Mouse (Mus musculus) heart, postnatal 0 days (tissue): ENCODE results near the gene Cnnm2. TPM values are rescaled to one million over a fixed set of nuclear protein-coding genes. Genes with fewer than 3 reads are reported as not detected.
"Not testable (repeated sequence)": the region's sequence is repeated elsewhere in the genome, so short reads cannot be mapped to it uniquely, and the experiment has no call there.

Experiments
- ATAC-seq: fragments of 200-750 bp; cut with Nextera tagmentation; 2 replicates; pipeline ENCODE4 v1.8.0; 2017; ENCODE audit warnings: low read depth, moderate number of reproducible peaks, moderate library complexity; ENCODE audit not compliant: insufficient read depth
- DNase-seq: peaks from one replicate; pipeline ENCODE4 v3.0.0-alpha.2; 2016; ENCODE audit warnings: low spot score
- H3K27ac ChIP-seq: fragments of 300-500 bp; sonication (generic); 2 replicates; pipeline ENCODE4 v1.5.1; 2014; ENCODE audit warnings: low read depth, mild to moderate bottlenecking
- H3K27me3 ChIP-seq: fragments of 300-500 bp; sonication (generic); 2 replicates; pipeline ENCODE4 v1.6.1; 2014; ENCODE audit warnings: low read length, mixed read lengths; ENCODE audit not compliant: control insufficient read depth, insufficient read depth
- H3K36me3 ChIP-seq: fragments of 300-500 bp; sonication (generic); replicated peaks from 2 replicates; pipeline ENCODE4 v1.6.1; 2014; ENCODE audit warnings: low read length, mixed read lengths; ENCODE audit not compliant: control insufficient read depth, insufficient read depth
- H3K4me1 ChIP-seq: fragments of 300-500 bp; sonication (generic); 2 replicates; pipeline ENCODE4 v1.6.1; 2014; ENCODE audit warnings: antibody characterized with exemption; ENCODE audit not compliant: control insufficient read depth, insufficient read depth
- H3K4me2 ChIP-seq: fragments of 300-500 bp; sonication (generic); 2 replicates; pipeline ENCODE4 v1.6.1; 2014; ENCODE audit warnings: low read depth, mild to moderate bottlenecking, low read length, moderate library complexity
- H3K4me3 ChIP-seq: fragments of 300-500 bp; sonication (generic); 2 replicates; pipeline ENCODE4 v1.5.1; 2014; ENCODE audit warnings: low read depth, low read length
- H3K9ac ChIP-seq: fragments of 300-500 bp; sonication (generic); replicated peaks from 2 replicates; pipeline ENCODE4 v1.6.1; 2014; ENCODE audit warnings: low read depth, low read length, mixed read lengths
- H3K9me3 ChIP-seq: fragments of 300-500 bp; sonication (generic); replicated peaks from 2 replicates; pipeline ENCODE4 v1.6.1; 2016; ENCODE audit warnings: low read length; ENCODE audit not compliant: control insufficient read depth
- CTCF ChIP-seq: IDR thresholded peaks from 2 replicates; pipeline ENCODE4 v1.5.1; 2016; ENCODE audit warnings: antibody characterized with exemption, control low read depth, low read depth
- EP300 ChIP-seq: IDR thresholded peaks from 2 replicates; pipeline ENCODE4 v1.6.1; 2016; ENCODE audit warnings: antibody characterized with exemption, low read depth
- WGBS: fragments of 180-500 bp; shearing (Covaris S2); extraction: QIAGEN DNeasy Blood & Tissue Kit; methylation state at CpG from one replicate; pipeline ENCODE4 v1.1.7; 2014; 5-methylcytosine and 5-hydroxymethylcytosine counted together
- polyA plus RNA-seq: library from polyadenylated mRNA; unstranded; fragments of >200 nt; fragmentation: Nextera tagmentation; extraction: Ambion mirVana; gene quantifications from 2 replicates; pipeline ENCODE4 v1.2.1, GENCODE M21; 2015
- total RNA-seq: library from RNA; depleted of rRNA; stranded (reverse); fragments of >200 nt; gene quantifications from 2 replicates; pipeline ENCODE4 v1.2.3, GENCODE M21; 2014; ENCODE audit warnings: low replicate concordance

Gene Cnnm2
- total and polyA plus RNA-seq, 2 experiments from 2014 or later: 1.8 to 15.0 TPM

DNA sequence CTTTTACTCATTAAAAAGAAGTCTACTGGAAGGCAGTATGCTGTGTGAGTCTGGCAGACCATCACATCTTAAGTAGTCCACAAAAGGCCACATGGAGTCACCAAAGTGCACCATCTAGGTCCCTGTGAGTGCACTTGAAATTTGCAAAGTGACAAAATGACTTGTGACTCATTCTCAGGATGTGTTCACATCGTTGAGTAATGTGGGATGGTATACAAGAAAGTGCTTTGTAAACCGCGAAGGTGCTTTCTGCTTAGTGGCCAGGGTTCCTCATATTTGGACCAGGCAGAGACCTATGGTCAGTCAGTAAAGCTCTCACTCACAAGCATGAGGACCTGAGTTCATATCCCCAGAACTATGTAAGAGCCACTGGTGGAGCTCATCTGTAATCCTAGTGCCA lies 13.6 kb upstream of the Cnnm2 start:
- H3K4me3 ChIP-seq: no peak overlapping the region
- H3K9me3 ChIP-seq: no peaks in the 10 kb centered on the region
- DNase-seq (no peak), ATAC-seq (no peak)
- no peaks in the 10 kb centered on the region for H3K4me1 ChIP-seq
- WGBS: 78% methylated on average over 3 of the region's 3 CpGs
- no peak for TF ChIP-seq CTCF
- TF ChIP-seq EP300: no peak
- no peak overlapping the region for H3K27ac ChIP-seq
- H3K36me3 ChIP-seq: no peaks in the 10 kb centered on the region
- no peak overlapping the region for H3K4me2 ChIP-seq
- no peaks in the 10 kb centered on the region for H3K27me3 ChIP-seq
- no peak overlapping the region for H3K9ac ChIP-seq

DNA sequence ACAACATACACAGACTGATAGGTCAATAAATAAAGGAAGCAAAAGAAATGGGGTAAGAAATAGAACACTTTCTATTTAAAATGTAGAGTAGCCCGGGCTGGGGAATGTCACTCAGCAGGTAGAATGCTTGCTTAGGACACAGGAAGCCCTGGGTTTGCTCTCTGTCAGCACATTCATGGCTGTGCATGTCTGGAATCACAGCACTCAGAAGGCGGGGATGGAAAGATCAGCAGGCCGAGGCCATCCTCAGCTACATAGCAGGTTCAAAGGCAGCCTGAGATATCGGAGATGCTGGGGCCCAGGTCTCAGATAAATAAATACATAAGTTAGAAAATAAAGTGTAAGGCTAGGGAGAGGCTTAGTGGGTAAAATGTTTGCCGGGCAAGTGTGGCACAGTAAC lies 9.2 kb upstream of the Cnnm2 start:
- WGBS: 69% methylated on average over 5 of the region's 5 CpGs
- ATAC-seq (no peak), DNase-seq (no peak)
- Histone ChIP-seq H3K4me2 (no peak overlapping the region), H3K27me3 (peaks cover 5% of the 10 kb centered on the region; the same call in 1 of the 2 replicates), H3K27ac (no peak overlapping the region), H3K9ac (no peak overlapping the region), H3K4me1 (no peaks in the 10 kb centered on the region), H3K36me3 (no peaks in the 10 kb centered on the region), H3K4me3 (no peak overlapping the region), H3K9me3 (no peaks in the 10 kb centered on the region)
- TF ChIP-seq EP300 (no peak), CTCF (no peak)

- H3K4me2 ChIP-seq: no peak overlapping the region
- 52% methylated on average over 9 of the region's 9 CpGs for WGBS
- peaks cover 5% of the 10 kb centered on the region; the same call in 1 of the 2 replicates for H3K27me3 ChIP-seq
- no peaks in the 10 kb centered on the region for H3K36me3 ChIP-seq
- H3K4me3 ChIP-seq: no peak overlapping the region
- ATAC-seq (no peak), DNase-seq (no peak)
- no peak overlapping the region for H3K9ac ChIP-seq
- H3K4me1 ChIP-seq: no peaks in the 10 kb centered on the region
- no peak overlapping the region for H3K27ac ChIP-seq
- H3K9me3 ChIP-seq: no peaks in the 10 kb centered on the region
- TF ChIP-seq EP300: no peak
- TF ChIP-seq CTCF: peak; percentile 37
These were observed 6.3 kb upstream of the Cnnm2 start for GRCm38 (mm10) chr19:46755066-46755465.

- H3K4me2 ChIP-seq: no peak overlapping the region
- H3K27ac ChIP-seq: no peak overlapping the region
- TF ChIP-seq CTCF (no peak), EP300 (no peak)
- no peak overlapping the region for H3K9ac ChIP-seq
- H3K9me3 ChIP-seq: no peaks in the 10 kb centered on the region
- H3K27me3 ChIP-seq: peaks cover 5% of the 10 kb centered on the region; the same call in 1 of the 2 replicates
- H3K4me3 ChIP-seq: no peak overlapping the region
- ATAC-seq (no peak), DNase-seq (no peak)
- 85% methylated on average over 4 of the region's 4 CpGs for WGBS
- H3K4me1 ChIP-seq: no peaks in the 10 kb centered on the region
- H3K36me3 ChIP-seq: no peaks in the 10 kb centered on the region
These were observed 5.2 kb upstream of the Cnnm2 start for GRCm38 (mm10) chr19:46756221-46756620.

- ATAC-seq (no peak), DNase-seq (no peak)
- WGBS: 54% methylated on average over 8 of the region's 8 CpGs
- Histone ChIP-seq H3K36me3 (no peaks in the 10 kb centered on the region), H3K9me3 (no peaks in the 10 kb centered on the region), H3K9ac (no peak overlapping the region), H3K4me1 (peaks cover 17% of the 10 kb centered on the region), H3K27me3 (peaks cover 13% of the 10 kb centered on the region), H3K4me3 (no peak overlapping the region), H3K27ac (no peak overlapping the region), H3K4me2 (no peak overlapping the region)
- TF ChIP-seq CTCF: no peak
- no peak for TF ChIP-seq EP300
These were observed 2.3 kb upstream of the Cnnm2 start for GRCm38 (mm10) chr19:46759096-46759495.

- H3K27ac ChIP-seq, ATAC-seq, H3K9me3 ChIP-seq, H3K4me3 ChIP-seq, H3K4me2 ChIP-seq, DNase-seq, H3K9ac ChIP-seq, H3K36me3 ChIP-seq: not testable (repeated sequence)
- H3K4me1 ChIP-seq: peaks cover 19% of the 10 kb centered on the region
- peaks cover 11% of the 10 kb centered on the region for H3K27me3 ChIP-seq
- WGBS: 82% methylated on average over 10 of the region's 10 CpGs
These were observed 1.5 kb upstream of the Cnnm2 start for GRCm38 (mm10) chr19:46759909-46760308.
